Mouse (Mus musculus): Measurements from ENCODE around the gene Tox4. TPM values are rescaled to one million over a fixed set of nuclear protein-coding genes. Genes with fewer than 3 reads are reported as not detected.
"Not testable (repeated sequence)": the region's sequence is repeated elsewhere in the genome, so short reads cannot be mapped to it uniquely, and the experiment has no call there.

Gene Tox4
- polyA plus RNA-seq, 1 experiment: 41.2 TPM

GRCm38 (mm10) chr14:52306100-52306499 lies 27.2 kb downstream of the Tox4 start:
- Histone ChIP-seq H3K27ac (ENCODE audit: insufficient read depth, low read length) (no peak overlapping the region), H3K4me1 (ENCODE audit: control insufficient read depth, insufficient read depth, low read length) (no peaks in the 10 kb centered on the region), H3K4me3 (ENCODE audit: insufficient read depth, low read length) (no peak overlapping the region)
- TF ChIP-seq POLR2A (IDR thresholded peaks at IDR 0.05; ENCODE audit: extremely low read depth, insufficient read depth, low read length): no peak
- TF ChIP-seq CTCF (IDR thresholded peaks at IDR 0.05; ENCODE audit: extremely low read depth, insufficient read depth, low read length): no peak

- not testable (repeated sequence) for H3K4me1 ChIP-seq (ENCODE audit: control insufficient read depth, insufficient read depth, low read length); H3K4me3 ChIP-seq (ENCODE audit: insufficient read depth, low read length); H3K27ac ChIP-seq (ENCODE audit: insufficient read depth, low read length)
Measured at GRCm38 (mm10) chr14:52310343-52310742, 31.4 kb downstream of the Tox4 start.

GRCm38 (mm10) chr14:52310906-52311305 lies 32.0 kb downstream of the Tox4 start:
- no peak overlapping the region for H3K4me3 ChIP-seq (ENCODE audit: insufficient read depth, low read length)
- peaks cover 6% of the 10 kb centered on the region for H3K4me1 ChIP-seq (ENCODE audit: control insufficient read depth, insufficient read depth, low read length)
- H3K27ac ChIP-seq (ENCODE audit: insufficient read depth, low read length): no peak overlapping the region
- TF ChIP-seq POLR2A (IDR thresholded peaks at IDR 0.05; ENCODE audit: extremely low read depth, insufficient read depth, low read length) (no peak), CTCF (IDR thresholded peaks at IDR 0.05; ENCODE audit: extremely low read depth, insufficient read depth, low read length) (no peak)

- H3K4me1 ChIP-seq (ENCODE audit: control insufficient read depth, insufficient read depth, low read length): peaks cover 6% of the 10 kb centered on the region
- no peak for TF ChIP-seq CTCF (IDR thresholded peaks at IDR 0.05; ENCODE audit: extremely low read depth, insufficient read depth, low read length)
- no peak for TF ChIP-seq POLR2A (IDR thresholded peaks at IDR 0.05; ENCODE audit: extremely low read depth, insufficient read depth, low read length)
Measured at GRCm38 (mm10) chr14:52313931-52314807, 35.2 kb downstream of the Tox4 start.

GRCm38 (mm10) chr14:52314808-52315150 lies 35.8 kb downstream of the Tox4 start:
- no peak for TF ChIP-seq POLR2A (IDR thresholded peaks at IDR 0.05; ENCODE audit: extremely low read depth, insufficient read depth, low read length)
- TF ChIP-seq CTCF (IDR thresholded peaks at IDR 0.05; ENCODE audit: extremely low read depth, insufficient read depth, low read length): no peak
- Histone ChIP-seq H3K4me1 (ENCODE audit: control insufficient read depth, insufficient read depth, low read length) (peaks cover 6% of the 10 kb centered on the region), H3K27ac (ENCODE audit: insufficient read depth, low read length) (no peak overlapping the region), H3K4me3 (ENCODE audit: insufficient read depth, low read length) (no peak overlapping the region; the same call in 1 of the 2 replicates)

More at GRCm38 (mm10) chr14:52313931-52314807, 35.2 kb downstream of the Tox4 start:
- H3K27ac ChIP-seq (ENCODE audit: insufficient read depth, low read length): no peak overlapping the region
- no peak overlapping the region for H3K4me3 ChIP-seq (ENCODE audit: insufficient read depth, low read length)

- H3K27ac ChIP-seq (ENCODE audit: insufficient read depth, low read length): peak overlapping the region; percentile 48; the same call in 1 of the 2 replicates
- TF ChIP-seq POLR2A (IDR thresholded peaks at IDR 0.05; ENCODE audit: extremely low read depth, insufficient read depth, low read length) (no peak), CTCF (IDR thresholded peaks at IDR 0.05; ENCODE audit: extremely low read depth, insufficient read depth, low read length) (no peak)
- peak overlapping the region; percentile 52 for H3K4me3 ChIP-seq (ENCODE audit: insufficient read depth, low read length)
- peaks cover 6% of the 10 kb centered on the region for H3K4me1 ChIP-seq (ENCODE audit: control insufficient read depth, insufficient read depth, low read length)
Measured at GRCm38 (mm10) chr14:52315283-52315780, 36.4 kb downstream of the Tox4 start.

- Histone ChIP-seq H3K4me1 (ENCODE audit: control insufficient read depth, insufficient read depth, low read length) (peaks cover 6% of the 10 kb centered on the region), H3K27ac (ENCODE audit: insufficient read depth, low read length) (peak overlapping the region; percentile 48), H3K4me3 (ENCODE audit: insufficient read depth, low read length) (peak overlapping the region; percentile 52)
- TF ChIP-seq POLR2A (IDR thresholded peaks at IDR 0.05; ENCODE audit: extremely low read depth, insufficient read depth, low read length) (0 out of 2 replicates have a peak, but pooled peaks have one; percentile 41), CTCF (IDR thresholded peaks at IDR 0.05; ENCODE audit: extremely low read depth, insufficient read depth, low read length) (no peak)
Measured at GRCm38 (mm10) chr14:52315792-52316440, 37.0 kb downstream of the Tox4 start.

- TF ChIP-seq CTCF (IDR thresholded peaks at IDR 0.05; ENCODE audit: extremely low read depth, insufficient read depth, low read length) (no peak), POLR2A (IDR thresholded peaks at IDR 0.05; ENCODE audit: extremely low read depth, insufficient read depth, low read length) (no peak)
- Histone ChIP-seq H3K4me3 (ENCODE audit: insufficient read depth, low read length) (peak overlapping the region; percentile 52), H3K4me1 (ENCODE audit: control insufficient read depth, insufficient read depth, low read length) (peaks cover 6% of the 10 kb centered on the region), H3K27ac (ENCODE audit: insufficient read depth, low read length) (peak overlapping the region; percentile 57)
Measured at GRCm38 (mm10) chr14:52316441-52317225, 37.7 kb downstream of the Tox4 start.

GRCm38 (mm10) chr14:52319361-52319760 lies 40.4 kb downstream of the Tox4 start:
- no peak for TF ChIP-seq CTCF (IDR thresholded peaks at IDR 0.05; ENCODE audit: extremely low read depth, insufficient read depth, low read length)
- no peak for TF ChIP-seq POLR2A (IDR thresholded peaks at IDR 0.05; ENCODE audit: extremely low read depth, insufficient read depth, low read length)
- Histone ChIP-seq H3K4me1 (ENCODE audit: control insufficient read depth, insufficient read depth, low read length) (no peaks in the 10 kb centered on the region), H3K4me3 (ENCODE audit: insufficient read depth, low read length) (no peak overlapping the region), H3K27ac (ENCODE audit: insufficient read depth, low read length) (no peak overlapping the region)

All from cortical plate, adult 2 months (tissue).